Mouse (Mus musculus) embryonic facial prominence, embryonic 13.5 days (tissue): ENCODE data around the gene Glb1l. TPM values are rescaled to one million over a fixed set of nuclear protein-coding genes. Genes with fewer than 3 reads are reported as not detected.
A peak's percentile ranks its signal among the peaks of the same experiment; 100 is the strongest.

ENCODE experiments used
- ATAC-seq: fragments of 200-750 bp; cut with Nextera tagmentation; 2 replicates; pipeline ENCODE4 v1.8.0; 2017; ENCODE audit warnings: low read depth; ENCODE audit not compliant: insufficient number of reproducible peaks, insufficient read depth, low FRiP score, low TSS enrichment
- H3K27ac ChIP-seq: fragments of 300-500 bp; sonication (generic); 2 replicates; pipeline ENCODE4 v1.5.1; 2015; ENCODE audit warnings: moderate library complexity, mild to moderate bottlenecking, inconsistent platforms
- H3K27me3 ChIP-seq: fragments of 300-500 bp; sonication (generic); 2 replicates; pipeline ENCODE4 v1.6.1; 2015; ENCODE audit warnings: mild to moderate bottlenecking, inconsistent platforms
- H3K36me3 ChIP-seq: fragments of 300-500 bp; sonication (generic); 2 replicates; pipeline ENCODE4 v1.6.1; 2015; ENCODE audit warnings: mild to moderate bottlenecking, inconsistent platforms
- H3K4me1 ChIP-seq: fragments of 300-500 bp; sonication (generic); 2 replicates; pipeline ENCODE4 v1.6.1; 2015; ENCODE audit warnings: inconsistent platforms
- H3K4me2 ChIP-seq: fragments of 300-500 bp; sonication (generic); 2 replicates; pipeline ENCODE4 v1.6.1; 2015; ENCODE audit warnings: moderate library complexity, mild to moderate bottlenecking, inconsistent platforms
- H3K4me3 ChIP-seq: fragments of 300-500 bp; sonication (generic); 2 replicates; pipeline ENCODE4 v1.5.1; 2015; ENCODE audit warnings: mild to moderate bottlenecking, inconsistent platforms
- H3K9ac ChIP-seq: fragments of 300-500 bp; sonication (generic); 2 replicates; pipeline ENCODE4 v1.6.1; 2015; ENCODE audit warnings: mild to moderate bottlenecking, inconsistent platforms
- H3K9me3 ChIP-seq: fragments of 300-500 bp; sonication (generic); 2 replicates; pipeline ENCODE4 v1.6.1; 2016; ENCODE audit warnings: inconsistent platforms
- WGBS: fragments of 180-500 bp; shearing (Covaris S2); methylation state at CpG from one replicate; pipeline ENCODE4 v1.1.7; 2015; ENCODE audit warnings: mixed read lengths; 5-methylcytosine and 5-hydroxymethylcytosine counted together
- microRNA-seq: library from miRNA; unstranded; fragments of <30 nt; microRNA quantifications from one replicate; pipeline ENCODE4, GENCODE M21; 2016
- polyA plus RNA-seq: library from polyadenylated mRNA; unstranded; fragments of >200 nt; fragmentation: Nextera tagmentation; extraction: Ambion mirVana; gene quantifications from 2 replicates; pipeline ENCODE4 v1.2.1, GENCODE M21; 2015

Glb1l gene
- polyA plus RNA-seq, 1 experiment from 2014 or later, result 23.3 TPM

GRCm38 (mm10) chr1:75168093-75168471, 42.5 kb downstream of the Glb1l start:
- H3K9ac ChIP-seq, result peak overlapping the region; percentile 74
- no peaks in the 10 kb centered on the region for H3K27me3 ChIP-seq
- H3K4me2 ChIP-seq, result peak overlapping the region; percentile 79
- no peaks in the 10 kb centered on the region for H3K9me3 ChIP-seq
- peak overlapping the region; percentile 91 for H3K27ac ChIP-seq
- 6% methylated on average over 7 of the region's 7 CpGs for WGBS
- peaks cover 13% of the 10 kb centered on the region for H3K4me1 ChIP-seq
- peak; percentile 22; the same call in 1 of the 2 replicates for ATAC-seq
- H3K4me3 ChIP-seq, result peak overlapping the region; percentile 72
- peaks cover 30% of the 10 kb centered on the region for H3K36me3 ChIP-seq

DNA sequence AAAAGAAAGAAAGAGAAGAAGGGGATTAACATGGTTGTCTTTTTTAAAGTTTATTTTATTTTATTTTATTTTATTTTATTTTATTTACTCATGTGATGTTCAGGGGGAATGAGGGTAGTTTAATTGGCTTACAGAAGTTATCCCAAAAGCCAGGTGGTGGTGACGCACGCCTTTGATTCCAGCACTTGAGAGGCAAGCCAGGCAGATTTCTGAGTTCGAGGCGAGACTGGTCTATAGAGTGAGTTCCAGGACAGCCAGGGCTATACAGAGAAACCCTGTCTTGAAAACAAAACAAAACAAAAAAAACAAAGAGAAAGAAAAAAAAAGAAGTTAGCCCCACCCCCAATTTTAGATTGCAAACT, 50.4 kb downstream of the Glb1l start:
- Histone ChIP-seq H3K4me3 (no peak overlapping the region), H3K27ac (no peak overlapping the region), H3K9ac (no peak overlapping the region), H3K27me3 (no peaks in the 10 kb centered on the region), H3K4me2 (no peak overlapping the region), H3K9me3 (no peaks in the 10 kb centered on the region), H3K36me3 (no peaks in the 10 kb centered on the region), H3K4me1 (no peaks in the 10 kb centered on the region)
- WGBS, result 83% methylated on average over 4 of the region's 4 CpGs
- no peak for ATAC-seq

DNA sequence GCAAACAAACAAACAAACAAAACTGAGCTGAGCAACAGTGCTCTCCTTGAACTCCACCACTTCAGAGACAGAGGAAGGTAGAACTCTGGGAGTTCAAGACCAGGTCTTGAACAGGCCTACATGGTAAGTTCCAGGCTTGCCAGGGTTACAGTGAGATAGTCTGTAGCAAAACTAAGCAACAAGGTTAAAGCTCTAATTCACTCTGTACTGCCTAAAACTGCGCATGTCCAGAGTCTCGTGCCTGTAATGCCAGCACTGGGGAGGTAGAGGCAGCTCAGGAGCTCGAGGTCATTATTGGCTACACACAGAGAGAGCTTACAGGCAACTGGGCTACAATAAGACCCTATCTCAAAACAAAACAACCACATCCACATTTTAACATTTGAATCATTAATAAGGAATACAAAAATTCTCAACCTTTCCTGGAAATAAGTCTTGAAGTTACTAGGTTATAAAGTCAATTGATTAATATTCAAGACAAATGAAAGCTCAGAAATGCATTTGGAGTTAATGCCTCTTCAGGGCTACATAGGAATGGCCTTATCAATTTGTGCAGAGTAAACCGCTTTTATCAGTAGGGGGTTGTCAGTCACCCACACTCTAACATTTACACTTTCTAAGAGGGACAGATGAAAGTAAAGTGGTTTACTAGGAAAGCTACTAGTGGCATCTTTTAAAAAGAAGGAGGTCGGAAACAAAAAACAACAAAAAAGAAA, 50.9 kb downstream of the Glb1l start:
- H3K9ac ChIP-seq, result no peak overlapping the region
- no peaks in the 10 kb centered on the region for H3K27me3 ChIP-seq
- H3K4me3 ChIP-seq, result no peak overlapping the region
- H3K27ac ChIP-seq, result no peak overlapping the region
- no peaks in the 10 kb centered on the region for H3K9me3 ChIP-seq
- no peak for ATAC-seq
- no peaks in the 10 kb centered on the region for H3K4me1 ChIP-seq
- H3K36me3 ChIP-seq, result no peaks in the 10 kb centered on the region
- 67% methylated on average over 5 of the region's 5 CpGs for WGBS
- no peak overlapping the region for H3K4me2 ChIP-seq

DNA sequence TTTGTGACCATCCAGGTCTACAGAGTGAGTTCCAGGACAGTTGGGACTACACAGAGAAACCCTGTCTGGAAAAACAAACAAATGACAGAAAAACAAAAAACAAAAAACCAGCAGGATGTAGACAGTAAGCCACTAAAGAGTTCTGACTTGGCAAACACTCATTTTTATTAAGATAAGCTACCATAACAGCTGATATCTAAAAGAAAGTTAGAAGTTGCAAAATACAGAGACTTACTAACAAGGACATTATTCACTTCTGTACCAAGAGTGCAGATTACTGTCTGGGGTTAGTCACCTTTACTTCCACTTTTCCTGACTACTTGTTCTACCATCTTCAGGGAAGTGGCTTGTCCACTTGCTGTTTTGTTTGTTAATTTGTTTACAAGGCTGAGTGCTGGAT, 51.6 kb downstream of the Glb1l start:
- Histone ChIP-seq H3K27me3 (no peaks in the 10 kb centered on the region), H3K27ac (no peak overlapping the region), H3K9ac (no peak overlapping the region), H3K4me3 (no peak overlapping the region), H3K4me2 (no peak overlapping the region), H3K36me3 (no peaks in the 10 kb centered on the region), H3K4me1 (no peaks in the 10 kb centered on the region), H3K9me3 (no peaks in the 10 kb centered on the region)
- no peak for ATAC-seq

DNA sequence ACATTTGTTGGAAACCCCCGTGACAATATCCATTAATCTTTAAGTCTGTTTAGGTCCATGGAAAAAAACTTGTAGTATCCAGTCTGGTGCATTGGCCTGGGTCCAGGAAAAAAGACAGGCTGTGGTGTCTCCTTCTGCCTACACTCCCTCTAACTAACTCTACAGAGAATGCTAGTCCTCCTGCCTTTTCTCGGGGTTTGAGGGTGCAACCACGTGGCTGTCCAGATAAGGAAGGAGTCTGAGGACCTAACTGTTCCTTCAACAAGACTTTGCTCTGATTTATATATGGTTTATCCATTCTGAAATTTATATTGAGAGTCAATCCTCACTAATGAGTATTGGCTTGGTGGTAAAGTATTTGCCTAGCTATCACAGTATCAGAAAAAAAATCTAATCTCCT, 54.8 kb downstream of the Glb1l start:
- ATAC-seq, result no peak
- Histone ChIP-seq H3K4me2 (no peak overlapping the region), H3K4me1 (no peaks in the 10 kb centered on the region), H3K27ac (no peak overlapping the region), H3K9me3 (no peaks in the 10 kb centered on the region), H3K4me3 (no peak overlapping the region), H3K27me3 (no peaks in the 10 kb centered on the region), H3K9ac (no peak overlapping the region), H3K36me3 (no peaks in the 10 kb centered on the region)
- WGBS, result 74% methylated on average over 3 of the region's 3 CpGs

GRCm38 (mm10) chr1:75148727-75149126, 61.9 kb downstream of the Glb1l start:
- WGBS, result 87% methylated on average over 4 of the region's 4 CpGs

More at GRCm38 (mm10) chr1:75148727-75149126, 61.9 kb downstream of the Glb1l start:
- H3K27ac ChIP-seq, result no peak overlapping the region
- no peaks in the 10 kb centered on the region for H3K9me3 ChIP-seq
- no peak overlapping the region for H3K9ac ChIP-seq
- peaks cover 48% of the 10 kb centered on the region for H3K36me3 ChIP-seq
- no peak overlapping the region for H3K4me3 ChIP-seq
- no peak for ATAC-seq
- peaks cover 8% of the 10 kb centered on the region for H3K4me1 ChIP-seq
- no peak overlapping the region for H3K4me2 ChIP-seq
- no peaks in the 10 kb centered on the region for H3K27me3 ChIP-seq

Small RNA genes within 50 kb of the gene (microRNA-seq; reads per million reads assigned to microRNA genes)
- not detected for gene Gm27943

Other genes starting within 250 kb of the Glb1l start
- 11.2 and 12.7 TPM in 2 replicates for gene Nhej1, start 85.6 kb downstream of the Glb1l start, polyA plus RNA-seq
- gene Slc23a3, start 76.9 kb downstream of the Glb1l start, polyA plus RNA-seq, result 0.15 and 0.47 TPM in 2 replicates
- gene Cnppd1, start 68.1 kb downstream of the Glb1l start, polyA plus RNA-seq, result 40.5 and 43.8 TPM in 2 replicates
- 39.4 and 45.1 TPM in 2 replicates for gene Retreg2, start 68.0 kb downstream of the Glb1l start, polyA plus RNA-seq
- gene Zfand2b, start 42.2 kb downstream of the Glb1l start, polyA plus RNA-seq, result 45.1 and 48.2 TPM in 2 replicates
- gene Abcb6, start 30.4 kb downstream of the Glb1l start, polyA plus RNA-seq, result 27.0 and 35.2 TPM in 2 replicates
- gene Ankzf1, start 18.7 kb downstream of the Glb1l start, polyA plus RNA-seq, result 27.1 and 30.5 TPM in 2 replicates
- gene Atg9a, start 18.6 kb downstream of the Glb1l start, polyA plus RNA-seq, result 28.4 and 30.8 TPM in 2 replicates
- 133 and 141 TPM in 2 replicates for gene Stk16, start within 50 bp of the Glb1l start, polyA plus RNA-seq
- gene Tuba4a, start 9.1 kb upstream of the Glb1l start, polyA plus RNA-seq, result 17.1 and 23.2 TPM in 2 replicates
- gene A630095N17Rik, start 21.3 kb upstream of the Glb1l start, polyA plus RNA-seq, result not detected in 2 replicates
- 36.6 and 47.8 TPM in 2 replicates for gene Dnajb2, start 25.6 kb upstream of the Glb1l start, polyA plus RNA-seq
- gene Ptprn, start 53.7 kb upstream of the Glb1l start, polyA plus RNA-seq, result 0.37 and 0.54 TPM in 2 replicates
- 1.7 and 2.1 TPM in 2 replicates for gene Resp18, start 67.6 kb upstream of the Glb1l start, polyA plus RNA-seq
- gene Dnpep, start 107.2 kb upstream of the Glb1l start, polyA plus RNA-seq, result 110 and 112 TPM in 2 replicates
- gene Des, start 149.5 kb upstream of the Glb1l start, polyA plus RNA-seq, result 9.9 and 13.8 TPM in 2 replicates
- gene Speg, start 164.5 kb upstream of the Glb1l start, polyA plus RNA-seq, result 16.1 and 17.0 TPM in 2 replicates
- 74.2 and 83.0 TPM in 2 replicates for gene Gmppa, start 225.1 kb upstream of the Glb1l start, polyA plus RNA-seq
- 0.30 and 0.45 TPM in 2 replicates for gene Asic4, start 239.6 kb upstream of the Glb1l start, polyA plus RNA-seq